Mouse (Mus musculus) Muller cell, postnatal 12 days (primary cell): ENCODE measurements around the gene Cnot10.

Experiments used
- DNase-seq: peaks from one replicate; pipeline ENCODE4 v3.0.0-alpha.2; 2015; ENCODE audit errors: inconsistent ontology term

Gene Cnot10

DNA sequence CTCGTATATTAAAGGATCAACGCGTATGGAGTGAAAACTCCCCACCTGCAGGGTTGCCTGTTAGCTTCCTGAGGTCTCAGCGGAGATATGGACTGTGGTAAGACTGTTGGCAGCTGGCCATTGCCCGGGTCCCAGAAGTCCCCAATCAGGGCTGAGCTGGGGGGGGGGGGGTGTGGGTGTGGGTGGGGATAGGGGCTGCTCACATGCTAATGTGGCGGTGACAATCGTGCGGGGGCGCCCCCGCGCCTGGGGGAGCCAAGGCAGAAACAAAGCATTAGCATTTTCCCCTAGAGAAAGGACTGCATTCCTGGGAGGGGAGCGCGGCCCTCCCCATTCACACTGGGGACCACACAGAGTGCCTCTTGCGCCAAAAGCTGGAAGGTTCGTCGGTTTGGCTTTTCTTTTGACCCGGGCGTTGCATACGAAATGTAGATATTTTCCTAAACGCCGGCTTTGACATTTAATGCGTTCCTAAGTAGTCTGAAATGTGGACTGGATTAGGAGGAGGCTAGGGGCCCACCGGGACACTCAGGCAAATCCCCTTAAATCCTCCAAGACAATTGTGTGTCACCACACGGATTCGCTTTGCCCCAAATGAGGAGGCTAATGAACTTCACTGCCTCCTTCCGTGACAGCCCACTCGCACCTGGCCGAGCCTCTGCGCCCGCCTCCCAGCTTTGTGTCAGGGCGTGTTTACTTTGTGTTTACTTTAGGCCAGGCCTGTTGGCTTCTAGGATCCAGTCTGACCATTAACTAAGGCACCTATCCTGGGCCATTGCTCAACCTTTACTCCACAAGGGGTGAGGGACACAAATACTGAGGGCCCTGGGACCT lies 55.6 kb downstream of the Cnot10 start:
- peak; percentile 90 for DNase-seq

DNA sequence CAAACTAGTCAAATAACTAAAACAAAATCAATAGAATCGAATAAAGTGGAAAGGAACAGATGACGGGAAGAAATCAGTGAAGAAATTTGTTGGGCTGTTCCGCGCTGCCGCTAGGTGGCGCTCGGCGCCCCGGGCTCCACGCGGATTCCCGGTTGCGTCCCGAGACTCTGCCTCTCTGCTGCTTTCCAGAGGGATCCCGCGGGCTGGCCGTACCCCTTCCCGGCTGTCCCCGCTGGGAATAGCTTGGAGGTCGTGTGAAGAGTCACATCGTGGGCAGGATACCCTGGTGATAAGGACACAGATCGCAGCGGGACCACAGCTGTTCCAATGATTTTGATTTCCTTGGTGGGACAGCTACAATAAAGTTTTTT lies 56.2 kb downstream of the Cnot10 start:
- peak; percentile 77 for DNase-seq

DNA sequence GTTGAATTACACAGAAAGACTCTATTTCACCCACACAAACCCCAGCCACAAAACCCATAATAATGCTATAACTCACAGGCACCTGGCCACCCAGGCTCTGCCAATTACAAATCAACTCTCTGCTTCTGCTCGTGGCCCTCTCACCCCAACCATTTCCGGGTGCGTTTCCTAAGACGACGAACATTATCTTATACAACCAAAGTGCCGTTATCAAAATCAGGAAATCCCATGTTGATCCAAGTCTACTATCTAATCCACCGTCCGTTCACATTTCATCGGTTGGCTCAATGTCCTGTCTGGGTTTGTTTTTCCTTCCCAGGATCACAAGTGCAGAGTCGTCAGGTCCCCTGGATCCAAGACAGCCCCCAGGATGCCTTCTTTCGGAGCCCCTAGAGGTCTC lies 61.3 kb downstream of the Cnot10 start:
- no peak for DNase-seq

DNA sequence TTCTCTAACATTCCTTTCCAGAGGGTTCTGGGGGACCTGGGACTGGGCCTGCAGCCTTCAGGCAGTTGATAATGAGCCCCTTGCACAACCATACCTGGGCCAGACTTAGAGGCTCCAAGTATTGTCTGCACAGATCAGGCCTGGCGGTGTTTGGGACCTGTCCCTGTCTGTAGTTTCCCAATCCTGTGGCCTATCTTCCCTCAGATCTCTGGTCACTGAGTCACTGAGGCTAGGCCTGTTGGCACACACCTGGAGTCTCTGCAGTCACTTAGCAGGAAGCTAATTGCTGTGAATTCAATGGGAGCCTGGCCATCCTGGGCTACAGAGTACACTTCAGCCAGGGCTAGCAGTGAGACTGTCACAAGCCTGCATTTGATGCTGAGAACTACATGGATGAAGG lies 64.0 kb downstream of the Cnot10 start:
- DNase-seq = no peak

DNA sequence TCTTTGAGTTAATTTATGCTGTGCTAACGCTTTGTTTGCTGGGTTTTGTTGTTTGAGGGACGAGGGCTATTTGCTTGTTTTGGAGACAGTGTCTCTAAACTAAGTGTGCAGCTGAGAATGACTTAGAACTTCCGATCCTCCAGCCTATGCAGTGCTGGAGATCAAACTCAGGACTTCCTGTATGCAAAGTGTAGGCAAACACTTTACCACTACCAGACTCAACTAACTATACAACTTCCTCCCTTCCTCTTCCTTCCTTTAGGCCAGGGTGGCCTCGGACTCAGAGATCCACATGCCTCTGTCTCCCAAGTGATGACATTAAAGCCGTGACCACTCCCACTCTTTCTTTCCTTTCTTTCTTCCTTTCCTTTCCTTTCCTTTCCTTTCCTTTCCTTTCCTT lies 66.5 kb downstream of the Cnot10 start:
- no peak for DNase-seq

DNA sequence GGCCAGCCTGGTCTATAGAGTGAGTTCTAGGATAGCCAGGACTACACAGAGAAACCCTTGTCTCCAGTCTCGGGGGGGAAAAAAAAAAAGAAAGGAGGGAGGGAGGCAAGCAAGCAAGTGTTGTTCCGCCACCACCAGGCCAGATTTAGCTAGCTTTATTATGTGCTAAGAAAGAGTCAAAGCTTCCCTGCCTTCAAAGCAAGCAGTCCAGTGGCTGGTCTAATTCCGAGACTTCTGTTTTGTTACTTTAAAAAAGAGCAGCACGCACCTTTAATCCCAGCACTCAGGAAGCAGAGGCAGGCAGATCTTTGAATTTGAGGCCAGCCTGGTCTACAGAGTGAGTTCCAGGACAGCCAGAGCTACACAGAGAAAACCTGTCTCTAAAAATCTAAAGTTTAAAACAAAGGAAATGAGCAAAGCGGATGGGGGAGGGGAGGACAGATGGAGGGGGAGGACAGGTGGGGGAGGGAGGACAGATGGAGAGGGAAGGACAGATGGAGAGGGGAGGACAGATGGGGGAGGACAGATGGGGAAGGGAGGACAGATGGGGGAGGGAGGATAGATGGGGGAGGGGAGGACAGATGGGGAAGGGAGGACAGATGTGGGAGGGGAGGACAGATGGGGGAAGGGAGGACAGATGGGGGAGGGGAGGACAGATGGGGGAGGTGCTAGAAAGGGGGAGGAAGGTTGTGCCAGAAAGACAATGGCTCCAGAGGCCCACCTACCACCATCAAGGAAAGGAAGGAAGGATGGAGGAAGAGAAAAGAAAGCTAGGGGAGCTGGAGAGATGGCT lies 71.1 kb downstream of the Cnot10 start:
- no peak for DNase-seq

DNA sequence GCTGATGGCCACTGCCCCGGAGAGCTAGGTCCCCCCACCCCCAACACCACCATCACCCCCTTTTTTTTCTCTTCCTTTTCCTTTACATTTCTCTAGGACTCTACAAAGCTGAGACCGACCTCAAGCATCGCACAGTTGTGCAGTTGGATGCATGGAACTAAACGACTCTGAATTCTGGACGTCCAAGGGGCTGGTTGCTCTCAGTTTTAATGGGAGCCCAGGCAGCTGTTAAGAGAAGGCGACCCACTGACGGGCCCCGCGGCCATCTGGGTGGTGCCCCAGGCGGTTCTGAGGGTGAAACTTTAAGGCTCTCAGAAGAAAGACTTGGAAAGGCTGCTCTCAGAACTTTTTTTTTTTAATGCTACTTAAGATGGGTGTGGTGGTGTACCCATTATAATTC lies 75.3 kb downstream of the Cnot10 start:
- no peak for DNase-seq

DNA sequence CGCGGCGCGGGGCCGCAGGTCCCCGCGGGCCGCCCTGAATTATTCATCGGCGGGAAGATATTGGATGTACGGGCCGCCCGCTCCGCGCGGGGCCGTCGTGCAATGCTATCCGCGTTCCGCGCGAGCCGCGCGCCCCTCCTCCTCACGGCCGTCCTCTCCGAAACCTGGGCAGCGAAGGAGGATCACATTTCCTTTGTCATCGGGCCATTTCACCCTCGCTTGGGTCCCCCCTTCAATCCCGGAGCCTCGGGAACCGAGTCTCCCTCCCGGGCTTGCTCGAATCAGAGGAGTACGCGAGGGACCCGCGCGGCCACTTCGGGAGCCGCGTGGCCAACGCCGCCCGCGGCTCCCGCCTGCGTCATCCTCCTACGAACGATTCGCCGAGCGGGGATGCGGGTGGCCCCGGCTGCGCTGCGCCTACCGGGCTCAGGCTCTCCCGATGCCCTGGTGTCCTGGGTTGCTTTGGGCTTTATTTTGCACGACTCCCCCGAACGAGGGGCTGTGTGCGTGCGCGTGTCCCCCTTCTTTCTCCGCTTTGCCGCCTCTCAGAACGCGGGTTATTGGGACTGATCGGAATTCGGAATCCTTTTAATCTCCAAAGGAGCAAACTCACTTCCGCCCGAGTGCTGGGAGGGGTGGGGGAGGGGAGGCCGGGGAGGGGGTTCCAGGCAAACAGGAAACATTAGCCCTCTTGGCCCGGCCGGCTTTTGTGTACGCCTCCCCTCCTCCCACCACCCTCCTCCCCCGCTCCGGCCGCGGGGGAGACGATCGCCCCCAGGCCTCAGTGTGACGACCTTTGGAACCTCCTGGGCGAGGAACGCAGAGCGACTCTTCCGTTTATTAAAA lies 76.0 kb downstream of the Cnot10 start, which contains the start of gene Trim71:
Trim71 (minus strand) TSS at position 609 of the 846 bp plus-strand sequence.
- no peak for DNase-seq

DNA sequence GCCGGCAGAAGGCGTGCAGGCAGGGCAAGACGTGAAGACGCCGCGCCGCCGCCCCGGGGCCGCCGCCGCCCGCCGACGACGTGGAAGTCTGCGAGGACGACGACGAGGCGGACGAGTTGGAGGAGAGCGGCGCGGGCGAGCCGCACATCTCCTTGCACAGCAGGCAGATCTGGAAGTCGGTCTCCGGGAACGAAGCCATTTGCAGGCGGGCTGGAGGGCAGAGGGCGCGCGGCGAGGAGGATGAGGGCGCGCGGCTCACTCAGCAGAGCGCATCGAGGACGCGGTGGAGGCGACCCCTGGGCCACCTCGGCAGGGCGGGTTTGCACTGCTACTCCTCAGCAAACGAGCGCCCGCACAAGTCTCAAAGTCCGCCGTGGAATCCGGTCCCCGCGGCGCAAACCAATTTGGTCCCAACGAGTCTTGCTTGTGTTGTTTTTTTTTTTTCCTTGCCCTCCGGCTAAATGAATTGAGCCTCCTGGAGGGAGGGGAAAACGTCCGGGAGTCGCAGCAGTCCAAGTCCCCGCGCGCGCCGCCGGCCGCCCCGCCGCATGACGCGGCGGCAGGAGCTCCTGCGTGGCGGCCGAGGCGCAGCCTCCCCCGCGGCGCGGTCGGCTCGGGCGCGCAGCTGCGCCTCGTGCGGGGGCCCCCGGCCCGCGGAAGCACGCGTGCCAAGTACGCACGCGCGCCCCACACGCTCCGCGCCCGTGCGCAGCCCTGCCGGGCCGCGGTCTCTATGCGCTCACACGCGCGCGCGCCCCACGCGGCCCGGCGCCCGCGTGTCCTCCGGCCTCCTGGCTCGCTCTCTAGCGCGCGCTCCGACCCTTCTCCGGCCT lies 76.8 kb downstream of the Cnot10 start:
- DNase-seq = no peak

DNA sequence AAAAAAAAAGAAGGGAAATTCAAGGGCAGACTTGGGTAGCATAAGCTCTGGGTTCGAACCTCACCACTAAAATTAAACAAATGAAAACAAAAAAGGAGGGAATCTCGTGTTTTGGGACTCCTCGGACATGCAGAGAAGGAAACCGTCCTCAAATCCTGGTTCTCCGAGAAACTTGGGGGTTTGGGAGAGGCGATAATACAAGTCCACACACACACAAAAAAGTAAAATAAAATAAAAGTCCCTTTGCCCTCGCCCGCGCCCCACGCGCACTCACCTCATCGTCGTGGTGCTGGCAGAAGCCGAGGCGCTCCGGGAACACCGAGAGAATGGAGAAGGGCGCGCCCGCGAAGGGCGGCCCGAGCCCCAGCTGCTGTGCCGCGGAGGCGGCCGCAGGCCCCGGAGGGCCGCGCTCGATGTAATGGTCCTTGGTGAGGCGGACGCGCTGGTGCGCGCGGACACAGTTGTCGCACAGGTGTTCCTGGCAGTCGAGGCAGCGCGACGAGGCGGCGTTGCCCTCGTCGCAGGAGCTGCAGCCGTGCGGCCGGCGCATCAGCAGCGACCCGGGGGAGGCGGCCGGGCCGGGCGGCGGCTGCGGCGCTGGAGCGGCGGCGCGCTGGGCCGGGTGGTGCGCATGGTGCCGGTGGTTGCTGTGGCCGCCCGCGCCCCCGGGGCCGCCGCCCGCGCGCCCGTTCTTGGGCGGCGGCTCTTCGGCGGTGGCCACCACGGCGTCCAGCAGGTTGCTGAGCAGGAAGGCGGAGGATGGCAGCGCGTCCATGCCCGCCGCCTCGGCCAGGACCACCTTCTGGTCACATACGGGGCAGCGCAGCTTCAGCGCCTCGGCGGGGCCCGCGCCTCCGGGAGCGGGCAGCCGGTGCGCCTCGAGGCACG lies 77.7 kb downstream of the Cnot10 start:
- no peak for DNase-seq

DNA sequence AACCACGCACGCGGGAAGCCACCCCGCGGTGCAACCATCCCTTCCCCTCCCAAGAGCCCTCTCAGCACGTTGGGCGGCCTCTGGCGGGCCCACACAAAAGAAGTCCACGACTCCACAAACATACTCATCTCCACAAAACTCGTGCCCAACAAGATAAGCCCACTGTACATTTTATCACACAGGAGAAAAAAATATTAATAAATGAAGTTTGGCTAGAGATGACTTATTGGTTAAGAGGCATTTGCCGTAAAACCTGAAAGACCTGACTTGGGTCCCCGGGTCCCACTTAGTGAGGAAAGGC lies 78.4 kb downstream of the Cnot10 start:
- DNase-seq = no peak

DNA sequence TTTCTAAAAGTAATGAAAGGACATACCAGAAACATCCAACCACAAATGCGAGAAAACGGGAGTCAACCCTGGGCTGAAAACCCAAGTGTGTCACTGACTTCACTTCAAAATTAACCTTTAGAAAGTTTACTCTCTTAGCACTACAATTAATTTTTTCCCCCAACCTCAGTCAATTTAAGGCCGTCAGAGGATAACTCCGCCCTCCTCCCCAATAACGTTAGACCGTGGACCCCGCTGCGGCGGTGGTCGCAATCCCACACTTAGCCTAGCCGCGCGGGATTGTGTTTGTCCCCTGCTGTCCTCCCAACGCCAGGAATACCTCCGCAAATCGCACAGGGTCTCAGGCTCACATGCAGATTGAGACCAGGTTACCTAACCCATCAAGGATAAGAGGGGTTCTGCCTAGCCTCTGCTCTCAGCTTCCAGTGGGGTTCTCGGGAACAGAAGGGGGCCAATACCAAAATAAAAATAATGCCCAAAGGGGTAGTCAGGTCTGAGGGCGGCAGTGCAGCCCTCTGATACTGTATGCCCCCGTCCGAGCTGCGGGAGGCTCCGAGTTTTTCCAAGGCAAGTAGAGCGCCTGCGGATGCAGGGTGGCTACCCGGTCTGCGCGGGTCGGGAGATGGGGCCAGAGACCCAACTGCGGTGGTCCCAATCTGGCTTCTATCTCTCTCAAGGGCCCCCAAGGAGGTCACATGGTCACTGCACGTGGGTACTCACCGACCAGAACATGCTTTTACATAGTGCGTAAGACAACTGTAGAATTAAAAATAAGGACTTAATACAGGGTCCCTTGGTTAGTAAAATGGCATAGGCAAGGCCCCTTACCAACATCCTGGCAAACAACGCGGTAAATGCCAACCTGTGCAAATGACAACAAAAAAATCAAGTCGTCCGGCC lies 79.0 kb downstream of the Cnot10 start:
- DNase-seq = no peak

DNA sequence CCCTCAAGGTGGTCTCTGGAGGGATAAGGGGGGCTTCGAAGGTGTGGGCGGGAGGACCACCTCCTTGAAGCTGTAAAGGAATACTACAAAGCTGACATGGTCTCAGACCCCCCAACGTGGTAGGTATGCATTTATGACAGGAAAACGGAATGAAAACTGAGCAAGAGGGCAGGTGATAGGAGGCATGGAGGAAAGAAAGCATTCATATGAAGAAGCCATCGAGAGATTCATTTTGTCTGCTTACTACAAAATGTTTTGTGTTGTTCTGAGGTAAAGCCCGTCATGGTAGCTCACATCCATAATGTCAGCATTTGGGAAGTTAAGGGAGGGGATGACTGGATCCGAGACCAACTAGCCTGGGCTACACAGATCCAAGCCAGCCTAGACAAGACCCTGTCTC lies 79.8 kb downstream of the Cnot10 start:
- DNase-seq = no peak

DNA sequence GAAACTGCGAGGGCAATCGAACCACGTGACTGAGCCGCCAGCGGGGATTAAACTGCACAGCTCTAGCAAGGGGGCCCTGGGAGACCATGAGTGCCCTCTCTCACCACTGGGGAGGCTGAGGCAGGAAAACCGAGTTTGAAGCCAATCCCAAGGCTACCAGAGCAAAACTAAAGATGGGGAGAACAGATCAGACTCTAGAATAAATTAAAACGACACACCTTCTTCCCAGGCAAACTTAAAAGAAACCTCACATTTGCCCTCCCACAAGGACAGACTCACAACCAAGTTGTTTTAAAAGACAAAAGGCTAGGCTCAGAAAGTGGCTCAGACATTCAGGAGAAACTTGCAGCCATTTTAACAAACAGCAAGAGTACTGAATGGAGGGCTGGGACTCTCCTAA lies 82.9 kb downstream of the Cnot10 start:
- DNase-seq = no peak

DNA sequence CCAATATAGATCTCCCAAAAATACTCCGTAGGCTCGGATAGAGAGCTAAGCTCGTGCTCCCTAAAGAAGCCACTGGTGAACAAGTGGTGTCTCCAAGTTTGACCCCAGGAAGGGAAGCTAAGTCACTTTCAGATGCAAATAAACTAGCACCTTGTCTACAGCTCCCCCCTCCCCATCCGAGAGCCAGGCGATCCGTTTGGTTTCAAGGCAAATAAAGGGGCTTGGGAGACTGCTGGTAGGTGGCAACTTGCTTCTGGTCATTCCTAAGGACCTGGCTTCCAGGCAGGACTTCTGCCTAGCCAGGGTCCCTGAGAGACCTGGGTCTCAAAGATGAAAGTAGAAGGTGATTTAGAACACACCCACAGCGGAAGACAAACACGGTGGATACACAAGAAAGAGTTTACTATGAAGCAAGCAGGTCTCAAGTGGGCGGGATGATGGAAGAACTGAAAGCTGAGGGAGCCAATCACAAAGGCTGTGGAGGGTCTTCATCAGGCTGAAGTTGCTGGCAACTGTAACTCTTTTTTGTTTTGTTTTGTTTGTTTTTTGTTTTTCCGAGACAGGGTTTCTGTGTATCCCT lies 83.6 kb downstream of the Cnot10 start:
- DNase-seq = no peak

DNA sequence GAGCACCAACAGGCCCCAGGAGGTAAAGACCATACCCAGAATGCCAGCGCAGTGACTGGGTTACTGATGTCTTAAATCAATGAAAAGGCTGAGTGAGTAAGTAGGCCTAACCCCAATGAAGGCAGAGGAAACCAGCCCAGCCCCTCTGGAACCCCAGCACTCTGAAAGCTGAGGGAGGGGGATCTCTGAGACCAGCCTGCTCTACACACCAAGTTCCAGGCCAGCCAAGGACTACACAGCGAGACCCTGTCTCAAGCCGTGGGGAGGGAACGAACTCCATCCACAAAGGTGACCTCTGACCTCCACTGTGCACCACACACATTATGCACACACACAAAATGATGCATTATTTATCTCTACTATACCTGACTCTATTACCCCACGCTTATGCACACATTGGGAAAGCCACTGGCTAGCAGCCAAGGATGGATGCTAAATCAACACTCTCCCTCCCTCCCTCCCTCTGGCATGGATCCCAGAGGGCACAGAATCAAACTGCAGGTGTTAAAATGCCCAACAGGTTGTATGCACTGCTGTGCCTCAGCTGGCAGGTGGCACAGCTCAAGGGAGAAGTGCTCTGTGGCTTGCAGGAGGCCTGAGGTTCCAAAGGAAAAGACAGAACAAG lies 85.5 kb downstream of the Cnot10 start:
- DNase-seq = no peak

DNA sequence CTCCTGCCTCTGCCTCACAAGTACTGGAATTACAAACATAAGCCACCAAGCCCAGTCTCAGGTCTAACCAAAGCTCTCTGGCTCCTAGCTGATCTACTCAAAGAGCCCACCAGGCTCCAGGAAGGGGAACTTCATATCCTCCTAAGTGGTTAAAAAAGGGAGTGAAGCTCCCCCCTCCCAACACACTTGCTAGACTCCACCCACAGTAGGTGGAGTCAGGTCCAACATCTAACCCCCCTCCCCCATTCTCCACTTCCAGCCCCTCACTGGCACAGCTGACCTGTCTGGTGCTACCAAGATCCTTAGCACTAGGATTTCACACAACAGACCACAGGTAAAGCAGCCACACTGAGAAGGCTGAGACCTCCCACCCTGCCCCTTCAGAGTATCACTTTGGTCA lies 86.2 kb downstream of the Cnot10 start:
- DNase-seq = no peak

DNA sequence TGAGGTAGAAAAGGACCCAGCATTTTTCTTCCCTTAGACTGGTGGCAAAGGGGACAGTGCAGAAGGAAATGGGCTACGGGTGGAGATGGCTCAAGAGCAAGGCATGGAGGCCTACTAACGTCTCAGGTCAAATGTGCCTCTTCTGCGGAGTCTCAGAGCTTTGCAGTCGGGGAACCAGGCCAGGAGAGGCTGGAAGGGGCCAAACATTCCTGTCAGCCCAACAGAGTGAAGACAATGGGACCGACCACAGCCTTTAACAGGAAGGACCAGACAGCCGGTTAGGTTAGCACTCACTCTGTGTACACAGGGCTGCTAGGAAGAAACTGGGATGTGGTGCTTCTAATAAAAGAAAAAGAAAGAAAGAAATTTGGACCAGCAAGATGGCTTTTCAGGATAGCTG lies 90.0 kb downstream of the Cnot10 start:
- peak; percentile 71 for DNase-seq

DNA sequence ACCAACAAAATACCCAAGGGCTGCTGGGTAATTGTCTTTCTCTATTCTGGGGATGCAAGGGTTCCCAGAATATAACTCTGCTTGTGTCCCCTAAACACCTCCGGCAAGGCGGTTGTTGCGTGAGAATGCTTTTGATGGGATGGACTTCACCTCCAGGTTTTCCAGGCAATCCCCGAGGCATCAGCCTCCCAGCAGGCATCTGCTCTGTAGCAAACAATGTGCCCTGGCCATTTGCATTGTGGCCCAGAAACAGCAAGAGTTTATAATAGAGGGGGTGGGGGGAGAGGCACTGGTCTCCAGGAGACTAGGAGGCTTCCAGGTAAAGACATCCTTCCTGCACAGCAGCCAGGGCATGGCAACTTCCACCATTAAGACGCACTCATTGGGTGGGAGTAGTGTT lies 90.9 kb downstream of the Cnot10 start:
- no peak for DNase-seq
